Mouse (Mus musculus) lung, postnatal 10 days (tissue): ENCODE data around the gene Nmt1.

Experiments used
- DNase-seq: peaks from one replicate; pipeline ENCODE4 v3.0.0; 2021

Nmt1 gene

GRCm38 (mm10) chr11:103028176-103028891, at the start of gene Nmt1, which contains the start of gene Dcakd:
Gene Nmt1, plus strand, starts transcription at chr11:103028190.
Gene Dcakd, minus strand, starts transcription at chr11:103028333.
- DNase-seq: peak; percentile 97

GRCm38 (mm10) chr11:102981151-102981890, 46.7 kb upstream of the Nmt1 start:
- DNase-seq: no peak

GRCm38 (mm10) chr11:102984086-102984485, 43.9 kb upstream of the Nmt1 start:
- no peak for DNase-seq

- no peak for DNase-seq
These were observed 43.4 kb upstream of the Nmt1 start for GRCm38 (mm10) chr11:102984615-102985014.

- DNase-seq: peak; percentile 27
These were observed 42.8 kb upstream of the Nmt1 start for GRCm38 (mm10) chr11:102985160-102985559.

GRCm38 (mm10) chr11:102989641-102990151, 38.3 kb upstream of the Nmt1 start:
- no peak for DNase-seq

DNA sequence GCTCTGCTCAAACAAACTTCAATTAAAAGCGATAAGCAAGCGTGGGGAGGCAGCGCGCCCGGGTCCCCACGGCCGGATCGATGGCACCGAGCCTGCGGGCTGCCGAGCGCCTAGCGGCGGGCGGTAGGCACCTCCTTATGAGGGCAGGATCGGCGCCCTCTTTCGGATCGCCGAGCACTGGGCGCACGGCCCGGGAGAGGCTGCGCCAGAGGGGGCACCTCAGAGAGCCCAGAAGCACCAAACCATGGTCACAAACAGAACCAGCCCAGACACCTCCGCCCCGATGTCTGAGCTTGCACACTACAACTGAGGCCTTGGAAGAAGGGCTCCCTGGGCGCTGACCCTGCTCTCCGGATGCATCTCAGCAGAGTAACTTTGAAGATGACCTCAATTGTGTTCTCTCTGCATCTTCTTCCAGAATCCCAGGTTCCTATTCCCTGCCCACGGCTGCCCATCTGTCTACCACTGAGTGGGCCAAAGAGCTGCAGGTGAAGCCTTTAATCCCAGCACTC, 37.8 kb upstream of the Nmt1 start:
- DNase-seq: peak; percentile 45

GRCm38 (mm10) chr11:102991681-102992080, 36.3 kb upstream of the Nmt1 start:
- DNase-seq: peak; percentile 40

GRCm38 (mm10) chr11:102992940-102993339, 35.0 kb upstream of the Nmt1 start:
- peak; percentile 83 for DNase-seq

DNA sequence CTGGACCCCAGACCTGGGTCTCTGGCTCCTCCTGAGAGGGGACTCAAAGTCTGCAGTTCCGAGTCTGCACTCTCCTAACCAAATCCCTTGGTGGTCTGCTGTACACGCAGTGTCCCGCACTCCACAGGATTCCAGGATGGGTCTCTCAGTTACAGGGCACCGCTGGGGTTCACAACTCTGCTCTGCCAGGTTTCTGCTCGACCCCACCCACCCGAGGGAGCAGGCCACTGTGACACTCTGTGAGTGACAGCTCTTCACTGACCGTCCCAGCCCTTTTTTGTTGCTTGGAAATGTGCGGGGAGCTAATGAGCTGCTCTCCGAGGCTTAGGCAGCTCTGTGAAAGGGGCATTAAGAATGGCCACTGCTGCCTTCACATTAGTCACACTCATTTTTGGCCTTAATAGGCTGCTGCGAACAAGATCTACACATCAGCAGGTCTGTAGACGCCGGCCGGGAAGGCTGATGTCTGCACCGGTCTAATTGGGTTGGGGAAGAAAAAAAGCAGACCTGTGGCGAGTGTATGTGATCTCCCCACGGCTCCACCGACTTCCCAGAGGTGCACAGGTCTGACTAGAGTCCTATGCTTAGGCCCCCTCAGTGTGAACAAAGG, 34.5 kb upstream of the Nmt1 start:
- DNase-seq: no peak

- no peak for DNase-seq
These were observed 33.0 kb upstream of the Nmt1 start for GRCm38 (mm10) chr11:102994952-102995351.

DNA sequence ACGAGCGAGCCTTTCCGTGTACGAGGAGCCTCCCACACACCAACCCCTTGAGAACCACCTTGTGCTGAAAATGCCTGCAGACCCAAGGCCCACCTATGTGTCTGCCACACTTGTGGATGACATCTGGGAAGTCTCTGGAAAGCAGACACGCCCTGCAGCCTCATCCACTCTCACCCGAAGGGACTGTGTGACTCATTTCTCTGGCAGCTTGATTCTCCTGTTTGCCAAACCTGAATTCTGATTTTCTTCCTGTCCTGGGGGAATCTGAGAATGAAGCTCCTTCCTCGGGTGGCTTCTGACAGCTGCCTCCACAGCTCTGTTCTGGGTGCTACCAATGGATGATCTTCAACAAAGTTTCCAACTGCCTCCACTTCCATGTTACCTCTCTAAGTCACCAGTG, 31.6 kb upstream of the Nmt1 start:
- no peak for DNase-seq

GRCm38 (mm10) chr11:102996991-102997770, 30.8 kb upstream of the Nmt1 start:
- DNase-seq: no peak

DNA sequence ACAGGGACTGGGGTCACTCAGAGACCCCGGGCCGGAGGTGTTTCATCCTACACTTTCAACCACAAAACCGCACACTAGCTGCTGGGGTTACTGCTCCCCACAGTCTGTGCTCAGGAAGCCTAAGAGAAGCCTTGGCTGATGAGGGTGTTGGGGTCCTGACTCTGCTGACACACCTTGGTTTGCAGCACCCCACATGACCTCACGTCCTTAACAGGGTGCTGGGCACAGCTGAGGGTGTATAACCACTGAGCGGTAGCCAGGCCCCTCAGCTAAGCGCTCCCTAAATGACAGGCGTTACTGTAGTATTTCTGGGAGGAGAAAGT, 29.8 kb upstream of the Nmt1 start:
- DNase-seq: no peak

DNA sequence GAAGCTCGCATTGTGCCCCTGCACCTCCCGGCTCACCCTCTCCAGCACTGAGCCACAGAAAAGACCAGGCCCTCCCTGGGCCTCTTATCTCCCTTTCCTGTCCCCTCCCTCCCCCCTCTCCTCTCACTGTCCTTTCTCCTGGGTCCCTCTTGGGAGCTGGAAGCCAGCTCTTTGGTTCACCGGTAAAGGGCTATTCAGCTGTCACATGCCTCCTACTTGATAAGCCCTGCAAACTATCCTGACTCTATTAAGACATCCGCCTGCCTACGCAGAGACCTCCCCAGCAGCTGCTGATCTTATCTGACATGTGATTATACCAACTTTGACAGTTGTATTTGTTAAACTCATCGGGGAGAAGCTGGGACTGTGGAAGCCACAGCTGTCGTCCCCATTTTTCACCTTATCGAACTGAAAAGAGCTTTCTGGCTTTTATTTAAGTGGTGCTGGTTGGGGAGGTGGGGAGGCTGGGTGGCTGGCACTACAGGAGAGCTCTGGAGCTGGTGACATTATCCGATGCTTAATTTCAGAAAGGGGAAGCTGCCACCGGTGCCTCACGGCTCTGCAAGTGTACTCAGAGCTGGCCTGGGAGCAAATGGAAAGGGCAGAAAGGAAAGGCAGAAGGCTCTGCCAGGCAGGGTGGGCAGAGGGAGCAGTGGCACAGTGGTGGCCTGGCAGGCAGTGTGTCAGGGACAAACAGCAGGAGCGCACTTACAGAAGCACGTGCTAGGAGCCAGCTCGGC, 29.2 kb upstream of the Nmt1 start:
- peak; percentile 46 for DNase-seq

DNA sequence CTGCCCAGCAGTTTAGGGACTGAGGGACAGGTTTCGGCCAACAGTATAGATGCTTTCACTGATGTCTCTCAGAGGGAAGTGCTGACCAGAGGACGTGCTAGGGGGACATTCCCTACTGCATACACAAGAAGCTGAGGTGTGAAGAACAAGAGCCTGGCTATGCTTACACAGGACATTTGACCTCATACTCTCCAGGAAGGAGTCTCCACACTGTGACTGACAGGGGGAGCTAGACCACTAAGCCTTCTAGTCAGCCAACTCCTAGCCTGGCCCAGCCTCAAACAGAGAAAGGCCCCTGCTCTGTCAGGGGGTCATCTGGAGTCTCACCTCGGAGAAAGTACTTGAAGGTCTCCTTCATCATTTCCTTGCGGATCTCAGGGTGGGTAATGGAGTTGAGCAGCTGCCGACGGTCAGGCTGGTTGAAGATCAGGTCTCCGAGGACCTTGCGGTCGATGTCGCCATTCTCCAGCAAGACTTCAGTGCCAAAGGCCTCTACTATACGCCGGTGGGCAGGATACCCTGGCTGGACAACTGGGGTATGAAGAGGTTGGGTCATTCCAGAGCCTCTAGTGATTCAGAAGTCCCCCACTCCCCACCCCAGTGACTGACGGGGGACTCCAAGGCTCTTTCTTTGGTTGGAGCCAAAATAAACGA, 28.5 kb upstream of the Nmt1 start:
- DNase-seq: no peak

GRCm38 (mm10) chr11:103000111-103000510, 27.9 kb upstream of the Nmt1 start:
- DNase-seq: no peak

DNA sequence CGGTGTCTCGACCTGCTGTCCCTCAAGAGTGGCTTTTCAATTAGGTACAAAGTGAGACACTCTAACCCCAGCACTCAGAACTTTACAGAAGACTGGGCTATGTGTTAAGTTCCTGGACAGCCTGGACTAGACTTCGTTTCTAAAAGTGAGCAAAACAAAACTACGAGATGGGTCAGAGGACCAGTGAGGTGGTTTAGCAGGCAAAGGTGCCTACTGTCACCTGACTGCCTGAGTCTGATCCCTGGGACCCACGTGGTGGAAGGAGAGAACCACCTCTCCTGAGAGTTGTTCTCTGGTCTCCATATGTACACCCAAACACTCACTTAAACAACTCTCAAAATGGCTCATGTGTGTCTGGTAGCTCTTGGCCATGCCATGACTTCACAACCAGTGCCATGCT, 26.9 kb upstream of the Nmt1 start:
- no peak for DNase-seq

GRCm38 (mm10) chr11:103003210-103003609, 24.8 kb upstream of the Nmt1 start:
- peak; percentile 91 for DNase-seq

DNA sequence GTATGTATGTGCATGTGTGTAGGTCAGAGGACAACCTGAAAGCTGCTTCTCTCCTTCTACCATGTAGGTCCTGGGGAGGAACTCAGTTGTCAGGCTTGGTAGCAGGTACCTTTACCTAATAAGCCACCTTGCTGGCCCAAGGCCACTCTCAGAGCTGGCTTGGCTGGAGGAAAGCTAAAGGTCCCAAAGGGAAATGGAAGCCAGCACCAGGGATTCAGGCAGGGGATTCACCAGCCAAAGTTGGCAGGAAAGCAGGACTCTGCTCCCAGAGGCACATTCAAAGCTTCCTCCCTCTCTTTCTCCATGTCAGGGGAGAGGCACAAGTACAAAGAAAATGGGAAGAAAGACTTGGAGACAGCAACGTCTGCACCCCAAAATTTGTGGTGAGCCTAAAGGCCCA, 23.1 kb upstream of the Nmt1 start:
- DNase-seq: no peak

DNA sequence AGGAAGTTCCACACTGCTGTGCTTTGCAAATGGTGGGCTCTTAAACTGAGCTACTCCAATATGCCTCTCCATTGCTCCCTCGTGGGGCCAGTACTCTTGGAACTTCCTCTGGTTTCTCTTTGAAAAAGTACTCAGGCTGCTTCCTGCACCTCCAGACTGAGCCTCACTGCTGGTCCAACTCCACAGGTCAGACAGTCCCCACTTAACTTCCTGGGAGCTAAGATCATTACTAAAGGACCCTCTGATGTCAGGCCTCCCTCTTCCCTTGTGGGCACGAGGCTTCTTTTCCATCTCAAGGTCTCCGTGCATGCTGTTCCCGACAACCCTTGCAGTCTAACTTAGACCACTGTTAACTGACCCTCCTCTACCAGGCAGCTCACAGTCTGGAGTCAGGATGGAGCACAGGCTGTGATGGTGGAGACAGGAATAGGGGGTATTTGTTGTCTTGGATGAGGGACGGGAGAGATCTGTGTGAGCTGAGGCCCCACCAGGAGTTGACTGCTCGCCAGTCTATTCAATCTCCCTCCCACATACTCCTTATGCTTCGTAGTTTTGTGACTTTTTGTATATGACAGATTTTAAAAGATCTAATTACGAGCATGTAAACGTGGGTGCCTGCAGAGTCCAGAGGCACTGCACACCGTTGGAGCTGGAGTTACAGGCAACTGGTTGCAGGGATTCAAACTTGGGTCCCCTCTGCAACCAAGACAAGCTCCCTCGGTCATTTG, 22.6 kb upstream of the Nmt1 start:
- no peak for DNase-seq
